Mouse (Mus musculus): ENCODE results near the gene Pkp3. TPM values are rescaled to one million over a fixed set of nuclear protein-coding genes. Genes with fewer than 3 reads are reported as not detected.

The Pkp3 gene
- total RNA-seq, 2 experiments from 2014 or later = 1.4 to 2.7 TPM

- ATAC-seq (replicated peaks; ENCODE audit: poor library complexity, severe bottlenecking) = no peak
These were observed 54.1 kb downstream of the Pkp3 start for GRCm38 (mm10) chr7:141131904-141132755.

Other genes starting within 250 kb of the Pkp3 start
Only the 30 nearest of the 34 such genes appear.
- gene Odf3, start 230.4 kb upstream of the Pkp3 start, total RNA-seq (2014; fragmentation: Nextera tagmentation) = not detected in 2 replicates
- not detected in 2 replicates for gene Odf3, start 230.4 kb upstream of the Pkp3 start, total RNA-seq (2017)
- gene Gm45785, start 221.9 kb upstream of the Pkp3 start, total RNA-seq (2014; fragmentation: Nextera tagmentation) = not detected in 2 replicates
- not detected in 2 replicates for gene Gm45785, start 221.9 kb upstream of the Pkp3 start, total RNA-seq (2017)
- gene Ric8a, start 221.3 kb upstream of the Pkp3 start, total RNA-seq (2014; fragmentation: Nextera tagmentation) = 45.0 and 45.9 TPM in 2 replicates
- gene Ric8a, start 221.3 kb upstream of the Pkp3 start, total RNA-seq (2017) = 32.6 and 36.2 TPM in 2 replicates
- gene Bet1l, start 220.6 kb upstream of the Pkp3 start, total RNA-seq (2014; fragmentation: Nextera tagmentation) = 15.2 and 21.9 TPM in 2 replicates
- gene Bet1l, start 220.6 kb upstream of the Pkp3 start, total RNA-seq (2017) = 20.9 and 21.9 TPM in 2 replicates
- 111 and 117 TPM in 2 replicates for gene Psmd13, start 196.2 kb upstream of the Pkp3 start, total RNA-seq (2014; fragmentation: Nextera tagmentation)
- 229 and 237 TPM in 2 replicates for gene Psmd13, start 196.2 kb upstream of the Pkp3 start, total RNA-seq (2017)
- 66.7 and 71.3 TPM in 2 replicates for gene Sirt3, start 195.9 kb upstream of the Pkp3 start, total RNA-seq (2014; fragmentation: Nextera tagmentation)
- 28.7 and 32.7 TPM in 2 replicates for gene Sirt3, start 195.9 kb upstream of the Pkp3 start, total RNA-seq (2017)
- gene Cox8b, start 177.8 kb upstream of the Pkp3 start, total RNA-seq (2014; fragmentation: Nextera tagmentation) = not detected in 2 replicates
- not detected in 2 replicates for gene Cox8b, start 177.8 kb upstream of the Pkp3 start, total RNA-seq (2017)
- not detected in 2 replicates for gene Nlrp6, start 157.3 kb upstream of the Pkp3 start, total RNA-seq (2014; fragmentation: Nextera tagmentation)
- gene Nlrp6, start 157.3 kb upstream of the Pkp3 start, total RNA-seq (2017) = not detected in 2 replicates
- 6.6 and 11.5 TPM in 2 replicates for gene Pgghg, start 136.8 kb upstream of the Pkp3 start, total RNA-seq (2014; fragmentation: Nextera tagmentation)
- 6.9 and 7.8 TPM in 2 replicates for gene Pgghg, start 136.8 kb upstream of the Pkp3 start, total RNA-seq (2017)
- 1.7 TPM in 1 of 2 replicates, not detected in the other for gene Ifitm5, start 127.9 kb upstream of the Pkp3 start, total RNA-seq (2014; fragmentation: Nextera tagmentation)
- not detected in 2 replicates for gene Ifitm5, start 127.9 kb upstream of the Pkp3 start, total RNA-seq (2017)
- not detected in 2 replicates for gene Gm45717, start 122.3 kb upstream of the Pkp3 start, total RNA-seq (2014; fragmentation: Nextera tagmentation)
- not detected in 2 replicates for gene Gm45717, start 122.3 kb upstream of the Pkp3 start, total RNA-seq (2017)
- 555 and 581 TPM in 2 replicates for gene Ifitm2, start 122.2 kb upstream of the Pkp3 start, total RNA-seq (2014; fragmentation: Nextera tagmentation)
- gene Ifitm2, start 122.2 kb upstream of the Pkp3 start, total RNA-seq (2017) = 354 and 388 TPM in 2 replicates
- 79.9 and 149 TPM in 2 replicates for gene Ifitm1, start 111.0 kb upstream of the Pkp3 start, total RNA-seq (2014; fragmentation: Nextera tagmentation)
- 18.5 and 25.3 TPM in 2 replicates for gene Ifitm1, start 111.0 kb upstream of the Pkp3 start, total RNA-seq (2017)
- gene Ifitm3, start 67.4 kb upstream of the Pkp3 start, total RNA-seq (2014; fragmentation: Nextera tagmentation) = 146 and 224 TPM in 2 replicates
- gene Ifitm3, start 67.4 kb upstream of the Pkp3 start, total RNA-seq (2017) = 55.6 and 69.2 TPM in 2 replicates
- gene Ifitm6, start 60.3 kb upstream of the Pkp3 start, total RNA-seq (2014; fragmentation: Nextera tagmentation) = 17.9 and 48.1 TPM in 2 replicates
- gene Ifitm6, start 60.3 kb upstream of the Pkp3 start, total RNA-seq (2017) = 22.5 and 42.5 TPM in 2 replicates
- gene Gm17387, start 49.1 kb upstream of the Pkp3 start, total RNA-seq (2014; fragmentation: Nextera tagmentation) = not detected in 2 replicates
- gene Gm17387, start 49.1 kb upstream of the Pkp3 start, total RNA-seq (2017) = not detected in 2 replicates
- gene B4galnt4, start 17.1 kb upstream of the Pkp3 start, total RNA-seq (2014; fragmentation: Nextera tagmentation) = 0.60 and 3.6 TPM in 2 replicates
- gene B4galnt4, start 17.1 kb upstream of the Pkp3 start, total RNA-seq (2017) = 0.26 TPM in 1 of 2 replicates, not detected in the other
- 16.9 and 30.9 TPM in 2 replicates for gene Sigirr, start 22.4 kb downstream of the Pkp3 start, total RNA-seq (2014; fragmentation: Nextera tagmentation)
- 16.6 and 20.2 TPM in 2 replicates for gene Sigirr, start 22.4 kb downstream of the Pkp3 start, total RNA-seq (2017)
- gene Ano9, start 39.6 kb downstream of the Pkp3 start, total RNA-seq (2014; fragmentation: Nextera tagmentation) = not detected in 2 replicates
- gene Ano9, start 39.6 kb downstream of the Pkp3 start, total RNA-seq (2017) = not detected in 2 replicates
- 14.0 and 17.5 TPM in 2 replicates for gene Ptdss2, start 44.2 kb downstream of the Pkp3 start, total RNA-seq (2014; fragmentation: Nextera tagmentation)
- 4.2 and 7.1 TPM in 2 replicates for gene Ptdss2, start 44.2 kb downstream of the Pkp3 start, total RNA-seq (2017)
- gene Rnh1, start 94.6 kb downstream of the Pkp3 start, total RNA-seq (2014; fragmentation: Nextera tagmentation) = 79.1 and 109 TPM in 2 replicates
- 45.2 and 47.7 TPM in 2 replicates for gene Rnh1, start 94.6 kb downstream of the Pkp3 start, total RNA-seq (2017)
- gene Hras, start 115.8 kb downstream of the Pkp3 start, total RNA-seq (2014; fragmentation: Nextera tagmentation) = 57.4 and 69.3 TPM in 2 replicates
- 24.9 and 28.8 TPM in 2 replicates for gene Hras, start 115.8 kb downstream of the Pkp3 start, total RNA-seq (2017)
- gene Lrrc56, start 115.9 kb downstream of the Pkp3 start, total RNA-seq (2014; fragmentation: Nextera tagmentation) = 1.4 and 2.4 TPM in 2 replicates
- 0.52 and 0.62 TPM in 2 replicates for gene Lrrc56, start 115.9 kb downstream of the Pkp3 start, total RNA-seq (2017)
- 2.2 TPM in 1 of 2 replicates, not detected in the other for gene Lmntd2, start 135.9 kb downstream of the Pkp3 start, total RNA-seq (2014; fragmentation: Nextera tagmentation)
- gene Lmntd2, start 135.9 kb downstream of the Pkp3 start, total RNA-seq (2017) = 0.34 TPM in 1 of 2 replicates, not detected in the other
- 3.1 and 4.5 TPM in 2 replicates for gene Rassf7, start 137.6 kb downstream of the Pkp3 start, total RNA-seq (2014; fragmentation: Nextera tagmentation)
- 2.0 and 4.5 TPM in 2 replicates for gene Rassf7, start 137.6 kb downstream of the Pkp3 start, total RNA-seq (2017)
- 70.9 and 75.4 TPM in 2 replicates for gene Phrf1, start 150.6 kb downstream of the Pkp3 start, total RNA-seq (2014; fragmentation: Nextera tagmentation)
- 51.7 and 57.7 TPM in 2 replicates for gene Phrf1, start 150.6 kb downstream of the Pkp3 start, total RNA-seq (2017)
- gene Irf7, start 188.3 kb downstream of the Pkp3 start, total RNA-seq (2014; fragmentation: Nextera tagmentation) = 0.38 and 1.3 TPM in 2 replicates
- 2.1 and 2.7 TPM in 2 replicates for gene Irf7, start 188.3 kb downstream of the Pkp3 start, total RNA-seq (2017)
- gene Cdhr5, start 198.6 kb downstream of the Pkp3 start, total RNA-seq (2014; fragmentation: Nextera tagmentation) = not detected in 2 replicates
- gene Cdhr5, start 198.6 kb downstream of the Pkp3 start, total RNA-seq (2017) = not detected in 2 replicates
- gene Sct, start 200.9 kb downstream of the Pkp3 start, total RNA-seq (2014; fragmentation: Nextera tagmentation) = not detected in 2 replicates
- gene Sct, start 200.9 kb downstream of the Pkp3 start, total RNA-seq (2017) = not detected in 2 replicates
- not detected in 2 replicates for gene Drd4, start 213.8 kb downstream of the Pkp3 start, total RNA-seq (2014; fragmentation: Nextera tagmentation)
- not detected in 2 replicates for gene Drd4, start 213.8 kb downstream of the Pkp3 start, total RNA-seq (2017)

Data from granulocyte monocyte progenitor cell, adult 5-6 weeks (primary cell).